Mouse (Mus musculus): Measurements from ENCODE around the gene Ppil1.

The Ppil1 gene

DNA sequence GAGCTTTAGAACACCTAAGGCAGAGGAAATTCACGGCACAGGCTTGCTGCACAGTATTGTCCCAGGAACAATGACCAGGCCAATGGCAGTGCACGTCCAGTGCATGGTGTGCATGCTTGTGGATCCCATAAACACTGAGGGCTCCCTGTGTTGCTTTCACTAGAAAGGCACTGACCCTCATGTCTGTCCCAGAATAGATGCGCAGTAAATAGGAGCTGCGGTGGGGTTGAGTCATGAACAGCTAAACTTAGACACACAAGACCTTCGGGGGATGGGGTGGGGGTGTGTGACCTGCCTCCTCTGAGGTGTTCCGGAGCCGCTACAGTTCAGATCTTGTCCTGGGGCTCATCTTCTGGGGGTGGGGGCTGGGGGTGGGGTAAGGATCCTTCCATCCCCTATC is 57.9 kb downstream of the Ppil1 start:
- no peak for DNase-seq (ENCODE audit: extremely low spot score, low read depth, low spot score)

DNA sequence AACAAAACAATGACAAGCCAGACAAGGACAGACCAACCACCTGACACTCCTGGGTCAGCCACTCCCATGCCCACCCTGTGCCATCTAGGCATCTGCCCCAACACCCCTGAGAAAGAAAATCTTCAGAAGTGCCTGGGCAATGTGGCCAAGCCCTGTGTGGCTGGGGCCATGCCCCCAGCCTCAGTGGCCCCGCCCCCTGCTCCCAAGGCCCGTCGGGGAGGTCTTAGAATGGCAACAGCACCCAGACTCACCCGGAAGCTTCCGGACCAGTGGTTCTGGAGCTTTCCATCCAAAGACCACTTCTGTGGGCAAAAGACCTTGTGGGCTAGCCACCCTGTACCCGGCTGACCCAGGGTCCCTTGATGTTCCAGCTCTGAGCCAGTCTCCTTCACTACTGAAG is 61.4 kb downstream of the Ppil1 start:
- no peak for DNase-seq (ENCODE audit: extremely low spot score, low read depth, low spot score)

Data from hindlimb bud, embryonic 11.5 days (tissue).